Mouse (Mus musculus) embryonic fibroblast, embryonic 13.5 days (primary cell): ENCODE results near the gene Afg1l.

Experiments used
- CTCF ChIP-seq: IDR thresholded peaks from 2 replicates; pipeline ENCODE4 v1.5.1; 2011; ENCODE audit warnings: mild to moderate bottlenecking, control low read depth, low read length, moderate library complexity, borderline replicate concordance; ENCODE audit not compliant: insufficient read depth
- POLR2A ChIP-seq: IDR thresholded peaks from 2 replicates; pipeline ENCODE4 v1.6.1; 2011; ENCODE audit warnings: low read depth, mild to moderate bottlenecking, control low read depth, low read length, moderate library complexity

GRCm38 (mm10) chr10:42514125-42514524 lies 35.8 kb upstream of the Afg1l start:
- no peak for TF ChIP-seq CTCF
- no peak for TF ChIP-seq POLR2A
